Mouse (Mus musculus): ENCODE measurements around the gene Ntn4.

Gene Ntn4

DNA sequence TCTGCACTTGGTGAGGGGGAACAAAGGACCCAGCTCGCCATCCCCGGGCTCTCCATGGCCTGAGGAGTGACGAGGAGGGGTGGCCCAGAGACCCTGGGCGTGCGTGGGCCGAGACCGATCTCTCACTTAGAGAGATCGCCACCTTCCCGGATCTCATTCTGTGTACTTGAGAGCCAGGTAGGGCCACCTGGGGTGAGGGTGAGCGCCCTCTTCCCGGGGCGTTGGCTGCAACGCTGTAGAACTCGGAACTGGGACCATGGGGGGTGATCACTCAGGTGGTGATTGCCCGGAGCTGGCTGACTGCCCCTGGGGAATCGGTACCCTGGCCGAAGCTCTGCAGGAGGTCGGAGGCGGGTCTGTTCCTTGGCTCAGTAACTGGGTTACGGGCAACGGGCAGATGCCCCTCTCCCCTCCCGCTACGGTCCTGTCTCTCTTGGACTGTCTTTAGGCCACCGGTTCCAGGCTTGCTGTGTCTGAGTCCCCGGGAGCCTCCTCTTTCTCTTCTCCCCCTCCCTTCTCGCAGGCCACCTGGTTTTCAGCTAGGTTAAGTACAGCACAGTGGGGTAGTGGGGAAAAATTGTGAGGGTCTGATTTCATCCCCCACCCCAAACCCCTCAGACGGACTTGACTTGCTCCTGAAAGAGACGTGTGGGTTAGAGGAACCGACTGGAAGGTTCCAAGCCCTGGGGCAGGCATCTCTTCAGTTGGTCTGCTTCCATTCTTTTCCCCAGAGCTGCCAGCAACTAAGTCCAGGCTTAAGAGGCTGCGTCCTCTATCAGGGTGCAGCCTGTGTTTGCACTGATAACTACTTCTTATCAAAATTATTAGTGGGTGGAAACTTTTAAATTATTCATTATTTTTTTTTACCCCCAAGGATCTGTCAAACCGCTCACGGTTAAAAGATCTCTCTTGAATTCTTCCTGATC lies 1.6 kb downstream of the Ntn4 start:
- no peak for DNase-seq

- DNase-seq: no peak
These were observed 2.4 kb downstream of the Ntn4 start for GRCm38 (mm10) chr10:93642897-93643296.

- DNase-seq: no peak
These were observed 4.0 kb downstream of the Ntn4 start for GRCm38 (mm10) chr10:93644451-93644941.

DNA sequence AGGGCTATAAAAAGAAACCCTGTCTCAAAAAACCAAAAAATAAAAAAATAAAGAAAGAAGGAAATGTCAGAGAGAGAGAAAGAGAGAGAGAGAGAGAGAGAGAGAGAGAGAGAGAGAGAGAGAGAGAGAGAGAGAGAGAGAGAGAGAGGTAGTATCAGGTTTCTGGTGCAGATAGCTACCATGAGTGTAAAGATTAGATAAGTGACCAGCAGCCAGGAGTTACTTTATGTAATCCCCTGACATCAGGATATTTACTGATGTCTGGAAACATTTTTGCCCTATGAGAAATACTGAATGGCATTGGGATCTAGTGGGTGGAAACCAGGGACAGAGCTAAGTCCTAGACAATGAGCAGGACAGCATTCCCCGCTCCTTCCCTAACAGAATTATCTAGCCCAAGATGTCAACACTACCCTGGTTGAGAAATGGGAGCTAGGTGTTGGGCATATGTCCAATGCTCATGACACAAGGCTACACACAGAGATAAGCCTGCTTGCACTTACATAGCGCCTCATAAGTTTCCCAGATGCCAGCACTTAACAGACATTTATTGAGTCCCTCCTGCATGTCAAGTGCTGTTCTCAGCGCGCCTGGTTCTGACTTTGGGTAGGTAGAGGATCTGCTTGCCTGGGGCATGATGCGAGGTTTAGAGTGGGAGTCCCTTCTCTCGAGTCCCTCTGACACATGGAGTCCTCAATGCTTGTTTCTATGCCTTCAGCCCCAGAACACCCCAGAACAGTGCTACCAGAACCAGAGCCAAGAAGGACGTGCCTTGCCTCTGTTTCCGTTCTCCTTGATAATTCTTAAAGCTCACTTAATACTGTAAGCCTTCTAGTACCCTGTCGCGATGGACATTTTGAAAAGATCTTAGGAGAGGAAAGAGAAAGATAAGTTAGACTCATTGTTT lies 7.4 kb downstream of the Ntn4 start:
- DNase-seq: no peak

GRCm38 (mm10) chr10:93648598-93649102 lies 8.2 kb downstream of the Ntn4 start:
- no peak for DNase-seq

- DNase-seq: no peak
These were observed 8.6 kb downstream of the Ntn4 start for GRCm38 (mm10) chr10:93649127-93649526.

DNA sequence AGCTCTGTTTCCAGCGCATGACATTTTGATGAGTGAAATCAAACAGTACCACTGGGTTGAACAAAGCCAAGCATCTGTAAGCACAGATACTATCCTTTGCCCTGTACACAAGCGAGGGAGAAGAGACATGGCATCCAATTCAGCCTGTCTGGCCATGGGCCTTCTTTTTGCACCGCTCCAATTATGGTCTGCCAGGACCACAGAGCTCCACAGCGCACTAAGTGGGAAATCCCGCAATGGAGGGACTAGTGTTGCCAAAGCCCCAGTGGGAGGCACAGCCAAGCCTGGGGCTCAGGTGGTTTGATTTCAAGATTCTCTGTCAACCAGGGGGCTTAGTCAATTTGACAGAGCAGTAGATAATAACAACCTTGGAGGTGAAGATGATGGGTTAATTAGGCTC lies 9.1 kb downstream of the Ntn4 start:
- DNase-seq: no peak

- no peak for DNase-seq
These were observed 12.8 kb downstream of the Ntn4 start for GRCm38 (mm10) chr10:93653322-93653721.

- DNase-seq: no peak
These were observed 14.9 kb downstream of the Ntn4 start for GRCm38 (mm10) chr10:93655428-93655827.

- DNase-seq: no peak
These were observed 19.3 kb downstream of the Ntn4 start for GRCm38 (mm10) chr10:93659792-93660191.

DNA sequence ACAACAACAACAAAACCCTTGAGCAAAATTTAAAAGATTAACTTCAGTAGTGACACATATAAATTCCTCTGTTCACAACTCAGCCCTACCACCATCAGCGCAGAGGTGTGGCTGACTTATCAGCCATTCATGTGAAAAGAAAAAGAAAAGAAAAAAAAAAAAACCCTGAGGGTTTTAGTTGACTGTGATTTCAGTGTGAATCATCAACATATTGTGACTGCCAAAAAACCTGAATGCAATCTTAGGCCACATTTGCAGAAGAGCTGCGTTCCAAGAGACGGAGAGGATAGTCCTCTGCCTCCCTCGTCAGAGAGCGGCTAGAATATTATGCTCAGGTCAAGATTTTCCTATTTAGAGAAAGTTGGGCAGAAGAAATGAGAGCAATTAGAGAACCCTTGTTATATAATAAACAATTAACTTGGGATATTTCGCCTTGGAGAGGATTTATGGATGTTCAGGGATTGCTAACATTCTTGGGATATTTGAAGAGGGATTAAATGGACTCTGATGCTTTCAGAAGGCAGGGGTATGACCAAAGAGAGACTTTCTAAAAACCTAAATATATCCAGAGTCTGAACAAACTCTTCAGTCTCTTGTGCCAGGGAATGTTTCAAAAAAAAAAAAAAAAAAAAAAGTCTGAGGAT lies 21.0 kb downstream of the Ntn4 start:
- DNase-seq: no peak

DNA sequence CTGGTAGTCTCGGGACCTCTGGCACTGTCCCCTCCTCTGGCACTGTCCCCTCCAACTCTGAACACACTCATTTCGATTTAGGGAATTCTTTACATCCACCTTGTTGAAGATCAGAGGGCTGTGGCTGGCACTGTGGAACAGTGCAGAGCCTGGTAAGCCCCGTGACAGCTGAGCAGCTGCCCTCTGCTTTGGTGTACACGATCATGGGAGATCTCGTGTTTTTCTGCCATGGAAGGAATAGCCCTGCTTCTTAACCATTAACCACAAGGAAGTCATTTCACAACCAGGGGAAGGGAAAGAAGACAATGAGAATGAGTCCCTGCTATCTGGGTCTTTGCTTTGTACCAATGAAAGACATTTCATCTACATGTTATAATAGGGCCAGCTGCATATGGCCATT lies 21.5 kb downstream of the Ntn4 start:
- no peak for DNase-seq

DNA sequence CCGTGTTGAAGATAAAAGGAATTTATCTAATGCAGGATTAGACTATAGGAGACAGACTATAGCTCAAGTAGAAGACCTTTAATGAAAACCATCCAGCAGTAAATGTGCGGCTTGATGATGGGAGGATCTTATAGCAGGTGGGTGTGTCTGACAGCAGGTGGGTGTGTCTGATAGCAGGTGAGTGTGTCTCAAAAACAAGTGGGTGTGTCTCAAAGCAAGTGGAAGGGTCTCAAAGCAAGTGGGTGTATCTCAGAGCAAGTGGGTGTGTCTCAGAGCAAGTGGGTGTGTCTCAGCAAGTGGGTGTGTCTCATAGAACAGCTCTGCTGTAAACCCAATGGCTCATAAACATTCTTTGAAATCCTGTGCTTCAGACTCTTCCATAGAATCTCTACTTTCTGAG lies 25.7 kb downstream of the Ntn4 start:
- no peak for DNase-seq

- no peak for DNase-seq
These were observed 26.5 kb downstream of the Ntn4 start for GRCm38 (mm10) chr10:93666996-93667395.

- peak; percentile 23 for DNase-seq
These were observed 32.4 kb downstream of the Ntn4 start for GRCm38 (mm10) chr10:93672646-93673479.

GRCm38 (mm10) chr10:93679191-93680007 lies 38.9 kb downstream of the Ntn4 start:
- DNase-seq: no peak

GRCm38 (mm10) chr10:93680680-93681377 lies 40.3 kb downstream of the Ntn4 start:
- no peak for DNase-seq

- DNase-seq: no peak
These were observed 41.8 kb downstream of the Ntn4 start for GRCm38 (mm10) chr10:93682185-93682747.

- DNase-seq: no peak
These were observed 42.7 kb downstream of the Ntn4 start for GRCm38 (mm10) chr10:93683185-93683584.

GRCm38 (mm10) chr10:93683896-93684295 lies 43.4 kb downstream of the Ntn4 start:
- DNase-seq: no peak

Measured in layer of hippocampus, adult 9-11 months (tissue).